Mouse (Mus musculus) right cerebral cortex, adult 2 months (tissue): ENCODE results near the gene Pik3r2.

Source experiments
- DNase-seq, 2 experiments: peaks; one replicate each; pipeline ENCODE4 v3.0.0; 2021 to 2022; ENCODE audit warnings: low spot score in 2 of 2

The Pik3r2 gene

DNA sequence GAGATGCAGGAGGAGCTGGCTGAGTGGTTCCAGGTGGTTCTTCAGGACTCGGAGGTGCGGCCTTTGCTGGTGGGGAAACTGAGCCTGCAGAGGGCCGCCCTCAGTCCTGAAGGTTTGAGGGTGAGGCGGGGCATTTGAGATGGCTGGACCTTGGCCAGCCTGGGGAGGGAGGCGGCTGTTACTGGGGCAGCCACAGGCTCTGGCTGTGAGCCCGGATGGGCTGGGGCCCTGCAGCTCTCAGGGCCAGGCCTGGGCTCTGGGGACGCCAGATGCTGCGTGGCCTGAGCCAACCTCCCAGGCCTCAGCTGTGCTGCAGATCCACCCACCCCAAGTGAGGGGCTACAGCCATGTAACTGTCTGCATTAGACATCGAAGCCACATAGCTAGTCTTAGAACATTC lies 2.7 kb downstream of the Pik3r2 start:
- no peak for DNase-seq

DNA sequence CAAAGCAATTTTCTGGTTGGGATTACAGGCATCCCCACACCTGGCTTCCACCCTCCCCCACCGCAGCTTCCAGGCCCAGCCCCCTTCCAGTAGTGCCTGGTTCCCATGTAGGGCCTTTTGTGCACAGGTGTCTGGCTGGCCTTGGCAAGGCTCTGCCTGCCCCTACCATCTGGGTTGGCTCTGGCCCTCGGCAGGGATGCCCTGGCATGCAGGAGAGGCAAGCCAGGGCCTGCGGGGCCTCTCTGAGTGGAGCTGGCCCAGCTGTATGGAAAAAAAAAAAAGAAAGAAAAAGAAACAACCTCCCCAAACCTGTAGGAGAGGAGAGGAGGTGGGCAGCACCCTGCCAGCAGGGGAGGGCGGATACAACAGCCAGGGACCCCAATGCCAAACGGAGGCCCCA lies 3.1 kb downstream of the Pik3r2 start:
- DNase-seq = no peak

DNA sequence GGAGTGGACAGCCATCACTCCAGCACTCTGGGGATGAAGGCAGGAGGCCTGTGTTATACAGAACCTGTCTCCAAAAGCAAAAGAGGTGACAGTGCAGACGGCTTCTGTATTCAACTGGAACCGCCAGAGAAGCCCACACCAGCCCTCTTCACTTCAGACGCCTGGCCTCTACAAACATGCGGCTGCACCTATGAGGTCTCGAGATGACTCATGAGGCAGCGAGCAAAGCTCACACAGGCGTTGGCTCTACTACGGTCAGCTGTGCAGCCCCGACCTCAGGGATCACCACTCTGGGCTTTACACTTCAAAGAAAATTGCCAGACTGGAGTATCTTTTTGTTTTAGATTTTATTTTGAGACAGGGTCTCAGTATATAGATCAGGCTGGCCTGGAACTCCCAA lies 3.6 kb downstream of the Pik3r2 start:
- DNase-seq = no peak

DNA sequence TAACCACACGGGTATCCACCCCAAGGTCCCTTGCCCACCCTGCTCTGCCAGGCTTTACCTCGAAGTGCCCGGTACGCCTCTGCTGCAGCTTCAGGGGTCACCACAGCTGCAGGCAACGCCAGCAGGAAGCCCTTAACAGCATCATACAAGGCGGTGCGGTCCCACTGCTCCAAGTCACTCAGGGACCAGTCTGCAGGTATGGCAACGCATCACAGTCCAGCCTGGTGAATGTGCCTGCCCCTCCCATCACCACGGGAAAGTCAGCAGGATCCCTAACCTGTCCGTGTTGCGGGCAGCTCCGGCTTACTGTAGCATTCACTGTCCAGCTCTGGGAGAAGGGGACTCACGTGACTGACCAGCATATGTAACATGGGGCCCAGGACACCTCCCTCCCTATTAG lies 4.4 kb downstream of the Pik3r2 start:
- DNase-seq = no peak

DNA sequence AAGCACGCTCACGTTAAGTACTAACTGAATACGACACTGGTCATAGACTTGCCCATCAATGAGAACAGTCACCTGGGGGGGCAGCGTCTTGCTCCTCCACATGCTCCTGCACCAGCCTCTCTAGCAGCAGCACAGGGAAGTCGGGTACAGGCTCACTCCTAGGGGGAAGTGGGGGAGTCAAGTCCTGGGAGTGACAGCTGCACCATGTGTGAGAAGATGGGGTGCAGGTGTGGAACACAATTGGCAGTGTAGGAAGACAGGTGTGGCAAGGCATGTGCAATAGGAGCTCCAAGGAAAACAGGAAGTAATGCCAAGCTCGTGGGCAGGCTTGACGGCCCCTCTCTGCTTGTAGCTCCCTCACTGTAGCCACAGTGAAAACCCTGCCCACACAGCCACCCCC lies 5.3 kb downstream of the Pik3r2 start:
- no peak for DNase-seq

DNA sequence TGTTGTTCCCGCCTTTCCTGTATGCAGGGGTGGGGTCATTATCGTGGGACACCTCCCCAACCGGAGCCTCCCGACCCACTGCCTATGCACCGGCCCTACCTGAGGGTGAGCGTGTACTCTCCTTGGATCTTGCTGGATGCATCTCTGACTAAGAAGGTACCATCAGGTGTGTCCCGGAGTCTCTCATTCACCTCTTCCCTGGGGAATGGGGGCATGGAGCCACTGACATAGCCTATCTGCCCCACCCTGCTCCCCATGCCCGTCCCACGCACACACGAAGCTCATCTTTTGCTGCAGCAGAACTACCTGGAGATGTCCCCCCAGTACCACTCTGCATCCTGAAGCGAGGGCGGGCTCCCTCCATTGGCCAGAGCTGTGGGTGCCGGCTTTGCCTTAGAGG lies 5.8 kb downstream of the Pik3r2 start:
- no peak for DNase-seq

DNA sequence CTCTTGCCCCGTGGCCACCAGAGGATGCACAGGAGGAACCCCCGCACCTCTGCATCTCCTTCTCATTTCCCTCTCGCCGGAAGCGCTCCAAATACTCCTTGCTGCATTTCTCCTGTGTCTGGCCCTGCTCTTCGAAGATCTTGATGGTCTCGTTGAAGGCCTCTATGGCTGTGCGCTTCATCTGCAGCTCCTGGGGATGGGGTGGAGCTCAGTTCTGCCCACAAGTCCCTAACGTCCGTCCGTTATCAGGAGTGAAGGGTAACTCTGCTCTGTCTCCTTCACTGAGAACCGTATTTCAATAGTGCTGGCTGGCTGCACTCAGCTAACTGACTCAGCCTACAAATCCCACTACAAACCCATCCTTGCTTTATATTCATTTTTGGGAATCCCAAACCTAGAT lies 6.7 kb downstream of the Pik3r2 start:
- DNase-seq = no peak

DNA sequence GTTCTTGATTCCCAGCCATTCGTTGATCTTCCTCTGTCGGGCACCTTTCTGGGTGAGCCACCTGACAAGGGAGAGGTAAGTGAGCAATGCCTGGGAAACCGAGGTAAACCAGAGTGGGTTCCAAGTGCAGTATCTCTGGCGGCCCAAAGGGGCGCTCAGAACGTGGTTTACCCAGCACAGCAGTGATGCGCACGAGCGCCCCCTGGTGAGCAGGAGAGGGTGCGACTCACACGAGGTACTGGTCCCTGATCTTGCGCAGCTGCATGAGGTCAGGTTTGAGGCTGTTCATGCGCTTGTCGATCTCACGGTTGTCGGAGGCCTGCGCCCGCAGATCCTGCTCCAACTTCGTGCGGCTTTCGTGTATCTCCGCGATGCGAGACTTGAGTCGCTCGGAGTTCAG lies 7.2 kb downstream of the Pik3r2 start:
- peak; percentile 98 for DNase-seq

DNA sequence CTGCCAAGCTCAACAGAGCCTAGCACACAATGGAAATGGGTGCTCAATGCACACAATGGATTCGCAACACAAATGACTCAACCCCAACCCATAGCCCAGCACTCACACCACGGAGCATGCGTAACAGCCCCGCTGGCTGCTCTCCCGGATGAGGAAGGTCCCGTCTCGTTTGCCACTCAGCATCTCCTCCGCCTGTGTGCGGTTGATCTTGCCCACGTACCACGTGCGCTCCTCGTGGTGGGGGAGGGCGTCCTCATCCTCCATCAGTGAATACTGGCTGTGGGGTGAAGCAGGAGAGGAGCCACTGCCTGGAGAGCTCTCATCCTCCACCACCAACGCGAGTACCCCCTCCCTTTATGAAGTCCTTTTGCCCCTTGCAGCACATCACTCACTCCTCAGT lies 7.6 kb downstream of the Pik3r2 start:
- DNase-seq = no peak

DNA sequence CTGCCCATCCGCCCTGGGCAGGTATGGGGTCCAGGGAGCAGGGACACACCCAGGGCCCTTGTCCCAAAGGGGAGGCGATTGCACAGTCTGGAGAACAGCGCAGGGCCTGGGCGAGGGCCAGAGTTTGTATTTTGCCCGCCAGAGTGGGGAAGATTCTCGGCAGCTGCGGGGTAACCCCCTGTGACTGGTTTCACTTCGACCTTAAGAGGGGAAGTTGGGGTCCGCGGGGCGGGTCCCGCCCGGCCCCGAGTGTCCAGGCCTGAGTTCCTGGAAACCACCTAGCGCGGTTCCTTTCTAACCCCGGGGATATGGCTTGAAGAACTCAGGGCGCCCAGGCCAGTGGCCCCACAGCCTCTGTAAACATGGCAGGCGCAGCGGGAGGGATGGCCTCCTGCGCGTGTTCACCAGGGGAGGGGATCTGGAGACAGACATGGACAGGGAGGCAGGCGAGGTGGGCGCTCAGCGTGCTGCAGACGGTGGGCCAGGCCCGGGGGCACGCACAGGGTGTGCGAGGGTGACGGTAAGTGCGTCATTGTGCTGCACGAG lies 8.2 kb downstream of the Pik3r2 start:
- no peak for DNase-seq

DNA sequence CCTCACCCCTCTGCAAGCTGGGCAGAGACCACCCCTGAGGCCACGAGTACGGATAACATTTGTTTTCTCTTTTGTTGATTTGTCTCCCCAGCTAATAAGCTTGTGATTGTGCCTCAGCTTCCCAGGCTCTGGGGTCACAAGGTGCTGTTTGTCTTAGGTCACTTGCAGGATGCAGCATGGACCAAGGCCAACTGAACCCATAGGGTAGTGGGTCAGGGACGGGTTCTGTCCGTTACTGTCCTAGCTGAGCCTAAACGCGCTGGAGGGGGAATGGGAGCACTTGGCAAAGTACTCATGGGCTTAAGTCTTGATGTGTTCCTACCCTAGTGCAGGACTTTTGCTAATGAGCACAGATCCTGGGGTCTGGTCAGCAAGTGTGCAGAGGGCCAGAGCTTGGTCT lies 9.0 kb downstream of the Pik3r2 start:
- no peak for DNase-seq

DNA sequence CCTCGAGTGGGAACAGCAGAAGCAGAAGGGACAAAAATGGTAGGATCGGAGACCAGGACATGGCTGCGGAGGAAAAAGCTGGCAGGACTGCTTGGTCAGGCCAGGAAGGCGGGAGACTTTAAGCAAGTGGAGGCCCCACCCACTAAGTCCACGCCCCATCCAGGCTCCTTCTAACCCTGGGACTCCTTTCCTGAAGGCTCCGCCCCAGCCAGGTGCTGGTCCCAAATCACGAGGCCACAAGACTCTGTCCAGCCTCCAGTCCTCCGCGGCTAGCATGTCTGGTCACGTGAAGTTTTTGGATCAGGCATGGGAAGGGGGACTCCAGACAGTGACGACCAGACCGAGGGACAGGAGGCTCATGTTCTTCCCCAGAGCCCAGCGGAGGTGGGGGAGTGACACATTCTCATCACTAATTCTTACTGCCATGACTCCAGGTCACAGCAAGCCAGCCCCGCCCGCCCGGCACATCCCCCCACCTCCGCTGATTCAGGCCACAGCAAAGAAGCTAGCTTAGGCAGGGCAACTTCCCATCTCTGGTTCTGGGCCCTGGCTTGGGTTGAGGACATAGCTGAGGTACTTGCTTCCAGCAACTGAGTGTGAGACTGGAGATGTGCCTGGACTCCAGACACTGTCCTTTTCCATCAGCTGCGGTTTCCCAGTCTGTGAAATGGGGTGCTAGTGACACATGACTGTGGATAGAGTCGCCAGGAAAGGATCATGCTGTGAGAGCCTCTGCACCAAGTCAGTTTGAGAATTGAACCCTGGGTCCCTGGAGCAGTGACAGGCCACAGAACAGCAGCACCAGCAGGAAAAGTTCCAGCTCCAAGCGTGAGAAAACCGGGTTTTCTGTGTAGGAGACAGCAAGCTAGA lies 9.7 kb downstream of the Pik3r2 start:
- no peak for DNase-seq

DNA sequence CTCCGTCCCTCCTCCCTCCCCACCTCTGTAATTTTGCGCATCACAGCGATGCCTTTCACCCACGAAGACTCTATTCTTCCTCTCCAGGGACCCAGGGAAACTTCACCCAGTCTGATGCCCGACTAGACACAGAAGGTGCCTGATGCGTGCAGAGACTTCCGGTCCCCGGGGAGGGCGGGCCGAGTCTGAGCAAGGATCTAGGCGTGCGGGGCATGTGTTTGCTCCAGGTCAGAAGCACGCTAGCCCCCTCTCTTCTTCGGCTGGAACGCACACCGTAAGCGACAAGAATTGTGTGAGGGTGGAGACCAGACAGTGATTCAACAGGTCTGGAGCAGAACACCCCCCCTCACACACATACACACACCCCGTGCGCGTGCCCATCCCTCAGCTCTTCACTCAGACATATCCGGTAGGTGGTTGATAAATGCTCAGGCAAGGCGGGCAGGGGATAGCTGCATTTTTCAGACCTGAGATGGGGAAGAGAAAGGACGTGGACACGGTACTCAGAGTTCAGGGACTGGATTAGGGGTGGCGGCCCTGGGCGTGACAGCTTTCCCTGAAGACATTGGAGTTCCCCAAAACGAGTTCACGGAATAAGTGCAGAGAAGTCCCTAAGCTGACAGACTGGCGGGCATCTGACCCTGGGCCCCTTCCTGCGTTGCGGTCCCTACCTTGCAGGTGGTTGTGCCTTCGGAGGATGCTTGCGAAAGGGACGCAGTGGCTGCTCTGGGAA lies 10.5 kb downstream of the Pik3r2 start:
- DNase-seq = no peak

DNA sequence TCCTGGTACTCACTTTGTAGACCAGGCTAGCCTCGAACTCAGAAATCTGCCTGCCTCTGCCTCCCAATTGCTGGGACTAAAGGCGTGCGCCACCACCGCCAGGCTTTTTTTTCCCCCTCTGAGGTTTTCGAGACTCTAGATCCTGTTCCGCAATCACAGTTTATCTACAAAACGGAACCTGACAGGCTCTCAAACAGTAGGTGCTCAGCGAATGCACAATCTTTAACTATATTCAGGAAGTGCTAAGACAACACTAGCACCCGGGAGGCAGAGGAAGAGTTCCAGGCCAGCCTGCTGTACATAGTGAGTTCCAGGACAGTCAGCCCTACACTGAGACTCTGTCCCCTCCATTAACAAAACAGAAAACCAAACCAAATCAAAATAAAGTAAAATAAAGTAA lies 11.2 kb downstream of the Pik3r2 start:
- DNase-seq = no peak

DNA sequence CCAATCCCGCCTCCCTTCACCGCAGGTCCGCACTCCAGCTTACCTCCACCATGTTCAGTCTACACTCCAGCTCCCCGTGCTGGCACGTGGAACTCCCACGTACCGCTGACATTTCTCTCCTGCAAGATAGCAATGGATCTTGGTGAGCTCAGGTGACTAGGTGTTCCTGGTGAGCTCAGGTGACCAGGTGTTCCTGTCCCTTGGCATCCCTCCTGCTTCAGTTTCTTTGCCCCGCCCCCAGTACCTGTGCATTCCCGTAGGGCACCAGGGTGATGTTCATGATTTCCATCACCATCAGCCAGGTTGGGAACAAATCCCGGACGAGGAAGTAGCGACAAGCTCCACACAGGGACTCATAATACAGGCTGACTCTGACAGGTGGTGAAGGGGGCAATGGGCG lies 11.8 kb downstream of the Pik3r2 start:
- DNase-seq = no peak

DNA sequence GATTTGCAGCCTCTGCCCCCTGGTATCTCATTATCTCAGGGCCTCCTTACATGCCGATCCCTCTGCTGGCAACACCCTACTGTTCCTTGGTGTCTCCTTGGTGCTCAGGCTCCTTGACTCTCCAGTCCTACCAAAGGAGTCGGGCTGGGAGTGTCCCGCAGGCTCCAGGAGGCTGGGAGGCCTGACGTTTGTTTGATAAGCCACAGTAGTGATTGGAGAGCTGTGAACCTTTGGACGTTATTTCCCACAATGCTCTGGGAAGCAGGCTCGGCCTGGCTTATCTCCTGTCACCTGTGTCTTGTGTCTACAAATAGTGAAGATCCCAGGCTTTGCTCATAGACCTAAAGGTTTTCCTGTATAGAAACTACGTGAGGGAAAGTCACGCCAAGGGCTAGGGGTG lies 12.5 kb downstream of the Pik3r2 start:
- DNase-seq = no peak

DNA sequence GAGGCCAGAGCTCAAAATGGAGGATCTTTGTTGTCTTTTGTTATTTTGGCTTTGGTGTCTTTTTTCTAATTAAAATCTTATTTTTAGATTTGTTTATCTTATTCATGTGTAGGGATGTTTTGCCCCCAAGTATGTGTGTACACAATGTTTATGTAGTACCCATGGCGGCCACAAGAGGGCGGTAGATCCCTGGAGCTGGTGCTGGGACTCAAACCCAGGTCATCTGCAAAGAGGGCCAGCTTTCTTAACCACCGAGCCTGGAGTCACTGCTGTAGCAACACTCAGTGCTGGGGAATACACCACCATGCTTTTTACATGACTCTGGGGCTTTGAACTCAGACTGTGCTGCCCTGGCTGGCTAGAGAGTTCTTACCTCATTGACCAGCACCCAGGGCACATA lies 13.2 kb downstream of the Pik3r2 start:
- peak in 1 of 2 experiments; percentile 67 for DNase-seq

DNA sequence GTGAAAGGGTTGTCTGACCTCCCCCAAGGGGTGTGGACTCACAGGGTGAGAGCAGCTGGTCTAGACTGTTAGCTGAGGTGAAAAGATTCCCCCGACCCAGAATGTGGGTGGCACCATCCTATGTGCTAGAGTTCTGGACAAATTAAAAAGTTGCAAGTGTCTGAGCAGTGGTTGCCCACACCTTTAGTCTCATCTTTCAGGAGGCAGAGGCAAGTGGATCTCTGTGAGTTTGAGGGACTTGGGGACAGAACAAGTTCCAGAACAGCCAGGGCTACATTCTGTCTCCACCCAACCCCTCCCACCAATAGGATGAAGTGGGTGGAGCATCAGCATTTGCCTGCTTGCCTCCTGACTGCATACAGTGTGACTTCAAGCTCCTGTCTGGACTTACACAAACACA lies 14.4 kb downstream of the Pik3r2 start:
- DNase-seq = no peak

DNA sequence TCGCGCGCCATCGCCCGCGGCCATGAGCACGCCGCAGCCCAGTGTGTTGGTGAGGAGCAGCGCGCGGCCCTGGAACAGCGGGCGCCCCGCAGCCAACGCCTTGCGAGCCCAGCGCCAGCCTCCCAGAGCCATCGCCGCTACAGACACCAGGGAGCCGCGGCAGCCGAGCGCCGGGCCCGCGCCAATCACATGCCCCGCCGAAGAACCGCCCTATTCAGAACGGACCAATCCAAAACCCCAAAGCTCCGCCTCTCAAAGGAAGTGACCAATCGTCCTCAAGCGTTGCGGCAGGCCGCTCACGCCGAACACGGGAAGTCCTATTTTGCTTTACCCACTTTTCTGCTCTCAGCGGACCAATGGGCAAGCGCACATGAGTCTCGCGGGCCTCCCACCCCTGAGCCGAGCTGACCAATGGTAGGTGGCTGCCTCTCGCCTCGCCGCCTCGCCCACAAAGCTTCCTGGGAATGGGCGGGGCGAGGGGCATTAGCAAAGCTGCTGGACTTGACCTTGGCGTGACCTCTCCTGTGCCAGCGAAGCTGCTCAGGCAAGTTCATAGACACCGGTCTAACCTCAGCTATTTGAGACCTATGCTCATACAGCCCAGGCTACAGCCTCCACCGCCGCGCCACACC lies 15.6 kb downstream of the Pik3r2 start, which contains the start of gene Mpv17l2:
TSS of gene Mpv17l2 (minus strand) at position 172 of the 632 bp plus-strand sequence.
- DNase-seq = peak; percentile 97

DNA sequence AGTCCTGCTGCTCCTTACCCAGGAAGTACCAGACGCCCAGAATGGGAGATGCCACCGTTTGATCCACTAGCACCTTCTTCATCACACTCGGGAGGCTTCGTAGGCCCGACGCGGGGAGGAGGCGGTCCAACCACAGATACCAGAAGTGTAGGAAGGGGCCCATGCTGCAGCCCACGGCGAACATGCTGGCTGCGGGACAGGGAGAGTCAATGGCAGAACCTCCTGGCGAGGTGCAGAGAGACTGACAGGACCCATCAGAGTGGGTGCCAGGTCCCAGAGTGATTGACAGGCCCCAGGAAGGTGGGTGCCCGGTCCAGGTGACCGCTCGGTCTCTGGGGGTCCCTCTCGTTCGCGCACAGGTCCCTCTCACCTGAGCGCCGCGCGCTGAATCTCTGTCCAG lies 16.2 kb downstream of the Pik3r2 start:
- DNase-seq = no peak

DNA sequence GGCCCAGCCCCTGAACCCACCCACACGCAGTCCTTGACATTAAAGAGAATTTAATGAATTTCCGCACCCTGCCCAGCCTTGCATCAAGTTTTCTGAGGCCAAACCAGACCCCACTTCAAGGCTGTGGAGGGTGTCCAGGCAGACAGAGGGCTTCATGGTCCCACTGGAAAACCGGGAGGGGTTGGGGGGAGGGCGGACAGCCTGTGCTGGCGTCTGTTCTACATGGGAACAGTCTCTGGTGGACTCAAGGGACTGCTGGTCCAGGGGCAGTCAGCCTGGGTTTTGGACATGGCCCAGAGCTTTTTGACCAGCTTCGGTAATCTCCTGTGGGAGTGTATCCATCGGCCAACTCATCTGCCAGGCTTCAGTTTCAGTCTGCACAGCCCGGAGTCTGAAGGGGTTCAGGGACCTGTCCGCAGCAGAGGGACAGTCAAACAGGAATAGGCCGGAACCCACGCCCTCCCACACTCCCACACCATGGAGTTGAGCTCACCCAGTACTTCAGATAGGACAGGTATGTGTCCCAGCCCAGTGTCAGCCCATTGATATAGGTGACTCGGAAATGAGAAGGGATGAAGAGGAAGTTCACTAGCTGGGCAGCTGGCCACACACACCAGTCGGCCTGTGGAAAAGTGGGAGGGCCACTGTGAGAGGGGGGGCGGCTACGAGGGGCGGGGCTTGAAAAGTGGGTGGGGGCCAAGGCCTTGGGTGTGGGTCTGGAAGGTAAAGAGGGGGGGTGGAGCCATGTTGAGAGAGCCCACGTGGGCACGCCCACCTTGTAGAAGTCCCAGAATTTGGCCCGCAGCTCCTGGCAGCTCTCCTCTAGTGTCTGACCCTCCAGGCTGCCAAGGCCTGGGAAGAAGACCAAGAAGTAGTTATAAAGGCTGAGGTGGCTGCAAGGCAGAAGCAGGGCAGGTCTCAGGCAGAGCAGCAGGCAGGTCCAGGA lies 17.6 kb downstream of the Pik3r2 start:
- no peak for DNase-seq

DNA sequence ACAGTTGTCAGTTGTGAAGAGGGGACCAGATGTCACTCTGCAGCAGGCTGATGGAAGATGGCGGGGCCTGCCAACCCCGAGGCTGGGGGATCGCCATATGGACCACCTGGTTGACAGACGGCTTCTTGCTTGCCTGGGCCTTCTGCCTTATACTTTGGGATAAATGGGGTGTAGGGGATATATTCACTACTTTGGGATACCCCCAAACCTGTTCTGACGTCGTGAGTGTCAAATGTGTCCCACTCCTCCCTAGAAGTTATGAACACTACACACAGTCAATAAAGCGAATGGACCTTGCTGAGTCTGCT lies 18.3 kb downstream of the Pik3r2 start:
- no peak for DNase-seq
